Mouse (Mus musculus): ENCODE measurements at regions not wholly inside any gene's neighbourhood (a gene's known extent, or its start where the extent isn't known, plus 50 kb on each side); places are given as distances from the start of the nearest gene placed in this dataset.

DNA sequence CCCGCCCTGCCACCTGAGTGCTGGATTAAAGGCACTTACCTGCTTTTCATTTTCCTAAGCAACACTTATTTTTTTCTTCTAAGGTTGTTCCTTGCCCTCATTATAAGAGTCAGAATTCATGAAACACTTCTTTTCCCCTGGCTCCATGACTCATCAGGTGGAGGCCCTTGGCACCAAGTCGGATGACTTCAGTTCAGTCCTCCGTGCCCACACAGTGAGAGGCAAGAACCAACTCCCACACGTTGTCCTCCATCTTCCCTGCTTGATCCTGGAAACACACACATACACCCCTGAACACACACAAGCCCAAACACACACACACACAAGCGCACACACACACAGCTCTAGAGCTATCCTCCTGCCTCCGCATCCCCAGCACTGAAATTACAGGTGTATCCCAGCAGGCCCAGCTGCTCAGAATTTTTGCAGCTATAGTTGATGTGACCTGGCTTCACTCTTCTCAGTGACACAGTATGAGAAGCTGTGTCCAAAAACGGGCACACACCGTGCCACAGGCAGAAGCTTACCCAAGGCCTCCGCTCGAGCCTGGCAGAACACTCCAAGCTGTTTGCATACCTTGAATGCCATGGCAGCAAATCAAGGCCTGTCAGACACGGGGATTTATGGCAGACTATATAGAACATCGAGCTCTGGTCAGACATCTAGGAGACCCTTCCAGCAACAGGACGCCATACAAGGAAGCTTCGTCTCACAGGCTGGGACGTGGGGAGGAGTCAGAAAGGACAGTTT, 49.7 kb upstream of the Ier3 start:
- TF ChIP-seq POLR2A (IDR thresholded peaks at IDR 0.05; ENCODE audit: low read depth, low read length) (no peak), CTCF (IDR thresholded peaks at IDR 0.05; ENCODE audit: extremely low read depth, insufficient read depth, insufficient read length, insufficient replicate concordance) (no peak)

Data from spleen, adult 2 months (tissue).